Mouse (Mus musculus) CD4-positive, CD25-positive, alpha-beta regulatory T cell, adult 9 weeks (primary cell): ENCODE data around the gene Manbal. TPM values are rescaled to one million over a fixed set of nuclear protein-coding genes. Genes with fewer than 3 reads are reported as not detected.

Source experiments
- polyA plus RNA-seq: library from polyadenylated mRNA; unstranded; fragments of 100-300 nt; shearing (Covaris generic); gene quantifications from one replicate; pipeline ENCODE4 v1.2.1, GENCODE M21; 2017

Gene Manbal
- 56.7 TPM for polyA plus RNA-seq

DNA sequence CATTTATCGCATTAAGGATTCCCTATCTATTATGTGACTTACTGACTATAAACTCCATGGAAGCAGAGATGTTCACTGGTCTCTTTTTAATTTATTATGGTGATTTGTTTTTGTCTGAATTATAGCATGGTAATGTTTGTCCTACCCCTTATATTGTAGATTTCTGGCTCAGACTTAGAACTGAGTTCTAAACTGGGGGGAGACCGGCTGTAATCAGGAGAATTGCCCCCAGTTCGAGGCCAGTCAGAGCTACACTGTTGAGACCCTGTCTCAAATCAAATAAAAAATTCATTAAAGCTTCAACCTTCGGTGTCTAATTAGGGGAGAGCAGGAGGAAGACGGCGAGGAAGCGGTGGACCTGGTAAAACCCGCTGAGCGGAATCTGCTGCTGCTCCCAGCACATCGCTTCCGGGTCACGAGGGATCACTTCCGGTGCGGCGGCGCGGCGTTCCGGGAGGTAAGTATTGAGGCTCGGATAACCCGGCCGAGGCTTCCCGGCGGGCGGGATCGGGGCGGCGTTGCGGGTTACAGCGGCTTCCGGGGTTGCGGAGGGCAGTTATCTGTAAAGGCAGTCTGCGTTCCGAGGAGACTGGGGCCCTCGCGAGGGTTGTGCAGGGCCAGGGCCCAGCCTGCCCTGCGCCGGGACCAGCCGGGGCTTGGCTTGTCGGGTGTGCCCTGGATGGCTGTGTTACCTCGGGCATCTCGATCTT is at the start of gene Manbal:
Manbal (plus strand) TSS at position 411 of the 710 bp plus-strand sequence.

DNA sequence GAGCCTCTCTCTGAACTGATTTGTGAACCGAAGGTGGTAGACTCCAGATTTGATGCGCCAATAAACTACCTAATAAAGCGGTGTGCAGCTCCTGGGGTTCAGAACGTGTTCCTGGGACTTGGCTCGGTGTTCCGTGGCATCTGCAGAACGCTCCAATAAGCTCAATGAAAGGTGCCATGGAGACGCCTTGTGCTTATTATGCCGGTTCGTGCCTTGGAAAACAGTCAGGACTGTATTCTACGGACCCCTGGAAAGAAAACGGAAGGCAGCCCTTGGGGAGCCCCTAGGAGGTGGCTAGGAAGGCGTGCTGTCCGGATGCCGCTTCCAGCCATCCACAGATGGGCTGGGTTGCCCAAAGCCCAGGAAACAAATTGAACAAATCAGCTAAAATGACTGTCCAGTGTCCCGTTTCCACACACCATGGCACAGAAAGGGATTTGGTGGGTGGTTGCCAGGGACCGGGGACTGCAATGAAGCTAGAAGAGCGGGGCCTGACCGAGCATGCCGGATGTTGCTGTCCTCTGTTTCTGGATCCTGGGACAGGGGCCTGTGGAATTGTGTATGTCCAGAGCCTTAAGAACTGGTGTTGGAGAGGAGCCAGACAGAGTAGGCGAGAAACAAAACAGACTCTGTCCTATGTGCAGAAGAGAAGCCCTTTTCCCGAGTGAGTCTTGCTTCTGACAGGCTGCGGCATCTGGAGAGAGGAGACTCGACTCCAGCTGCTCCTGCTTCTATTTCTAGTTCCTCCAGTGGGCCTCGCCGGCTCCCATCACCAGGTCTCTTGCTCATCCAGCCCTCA is 19.8 kb upstream of the Manbal start, which contains the start of gene Ghrh:
Ghrh (minus strand) TSS at position 146 of the 799 bp plus-strand sequence.

DNA sequence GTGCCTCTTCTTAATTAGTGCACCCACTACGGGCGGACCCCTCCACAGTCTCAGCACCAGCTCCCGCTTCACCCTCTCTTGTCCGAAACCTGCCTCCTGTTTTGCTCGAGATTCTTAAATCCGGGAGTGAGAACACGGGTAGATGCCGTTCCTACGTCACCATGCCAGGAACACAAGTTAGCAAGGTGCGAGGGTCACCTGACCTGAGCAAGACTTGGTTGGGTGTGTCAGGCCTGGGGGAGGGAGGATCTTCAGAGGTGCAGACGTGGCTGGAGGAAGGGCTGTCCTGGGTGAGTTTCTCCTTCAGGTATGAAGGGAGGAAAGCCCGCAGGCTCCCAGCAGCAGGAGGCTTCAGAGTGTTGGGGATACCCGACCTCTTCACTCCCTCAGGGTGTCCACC is 50.8 kb downstream of the Manbal start, which contains the start of gene Src:
Src (plus strand) TSS at position 239 of the 400 bp plus-strand sequence.

Other genes starting within 250 kb of the Manbal start
- 747 TPM for gene Samhd1, start 232.3 kb upstream of the Manbal start, polyA plus RNA-seq
- gene Rbl1, start 163.1 kb upstream of the Manbal start, polyA plus RNA-seq: 28.0 TPM
- gene Rpn2, start 88.6 kb upstream of the Manbal start, polyA plus RNA-seq: 242 TPM
- gene Mroh8, start 88.0 kb upstream of the Manbal start, polyA plus RNA-seq: not detected
- gene Ghrh, start 20.1 kb upstream of the Manbal start, polyA plus RNA-seq: not detected
- gene Src, start 50.9 kb downstream of the Manbal start, polyA plus RNA-seq: 0.72 TPM
- 0.52 TPM for gene Nnat, start 192.5 kb downstream of the Manbal start, polyA plus RNA-seq
- 23.2 TPM for gene Blcap, start 203.7 kb downstream of the Manbal start, polyA plus RNA-seq